Mouse (Mus musculus) heart, adult 2 months (tissue): Measurements from ENCODE around the gene Kazn.

Experiments used
- CTCF ChIP-seq: fragments of 200-600 bp; IDR thresholded peaks from 2 replicates; pipeline ENCODE4 v1.8.1; 2022; ENCODE audit warnings: antibody characterized with exemption, mild to moderate bottlenecking, moderate library complexity
- EP300 ChIP-seq: fragments of 200-500 bp; IDR thresholded peaks from 2 replicates; pipeline ENCODE4 v1.6.1; 2011; ENCODE audit warnings: low read depth, low read length, control low read depth; ENCODE audit not compliant: insufficient read depth
- POLR2A ChIP-seq: fragments of 200-500 bp; IDR thresholded peaks from 2 replicates; pipeline ENCODE4 v1.6.1; 2011; ENCODE audit warnings: mild to moderate bottlenecking, low read depth, low read length, control low read depth; ENCODE audit not compliant: insufficient read depth

- TF ChIP-seq CTCF (no peak), POLR2A (no peak), EP300 (no peak)
Observed at GRCm38 (mm10) chr4:142180874-142181273, 58.3 kb downstream of the Kazn start.
